Mouse (Mus musculus) limb, embryonic 11.5 days (tissue): Measurements from ENCODE around the gene Il10ra. TPM values are rescaled to one million over a fixed set of nuclear protein-coding genes. Genes with fewer than 3 reads are reported as not detected.

Experiments
- ATAC-seq: fragments of 200-750 bp; cut with Nextera tagmentation; 2 replicates; pipeline ENCODE4 v1.8.0; 2017; ENCODE audit warnings: low read depth; ENCODE audit not compliant: insufficient number of reproducible peaks, low FRiP score, low TSS enrichment
- DNase-seq: peaks from one replicate; pipeline ENCODE4 v3.0.0-alpha.2; 2015; ENCODE audit warnings: low spot score
- H3K27ac ChIP-seq: fragments of 300-500 bp; sonication (generic); replicated peaks from 2 replicates; pipeline ENCODE4 v1.5.1; 2014; ENCODE audit warnings: low read depth, mild to moderate bottlenecking, low read length
- H3K27me3 ChIP-seq: fragments of 300-500 bp; sonication (generic); 2 replicates; pipeline ENCODE4 v1.6.1; 2014; ENCODE audit warnings: mild to moderate bottlenecking, low read length, mixed read lengths; ENCODE audit not compliant: control insufficient read depth, insufficient read depth
- H3K36me3 ChIP-seq: fragments of 300-500 bp; sonication (generic); 2 replicates; pipeline ENCODE4 v1.6.1; 2014; ENCODE audit warnings: mild to moderate bottlenecking, low read length, moderate library complexity, mixed read lengths; ENCODE audit not compliant: control insufficient read depth, insufficient read depth
- H3K4me1 ChIP-seq: fragments of 300-500 bp; sonication (generic); 2 replicates; pipeline ENCODE4 v1.6.1; 2014; ENCODE audit warnings: low read length, mixed read lengths; ENCODE audit not compliant: control insufficient read depth, insufficient read depth
- H3K4me2 ChIP-seq: fragments of 300-500 bp; sonication (generic); 2 replicates; pipeline ENCODE4 v1.6.1; 2014; ENCODE audit warnings: low read depth, mild to moderate bottlenecking, moderate library complexity; ENCODE audit not compliant: severe bottlenecking
- H3K4me3 ChIP-seq: fragments of 300-500 bp; sonication (generic); 2 replicates; pipeline ENCODE4 v1.5.1; 2014; ENCODE audit warnings: low read depth, low read length
- H3K9ac ChIP-seq: fragments of 300-500 bp; sonication (generic); 2 replicates; pipeline ENCODE4 v1.6.1; 2014; ENCODE audit warnings: mild to moderate bottlenecking, low read length
- H3K9me3 ChIP-seq: fragments of 300-500 bp; sonication (generic); 2 replicates; pipeline ENCODE4 v1.6.1; 2016; ENCODE audit warnings: low read length; ENCODE audit not compliant: control insufficient read depth
- WGBS: fragments of 180-500 bp; shearing (Covaris S2); extraction: QIAGEN DNeasy Blood & Tissue Kit; methylation state at CpG from one replicate; pipeline ENCODE4 v1.1.7; 2014; 5-methylcytosine and 5-hydroxymethylcytosine counted together
- polyA plus RNA-seq: library from polyadenylated mRNA; unstranded; fragments of >200 nt; fragmentation: Nextera tagmentation; extraction: Ambion mirVana; gene quantifications from 2 replicates; pipeline ENCODE4 v1.2.1, GENCODE M21; 2014

The Il10ra gene
- 0.53 and 0.57 TPM in 2 replicates for polyA plus RNA-seq

DNA sequence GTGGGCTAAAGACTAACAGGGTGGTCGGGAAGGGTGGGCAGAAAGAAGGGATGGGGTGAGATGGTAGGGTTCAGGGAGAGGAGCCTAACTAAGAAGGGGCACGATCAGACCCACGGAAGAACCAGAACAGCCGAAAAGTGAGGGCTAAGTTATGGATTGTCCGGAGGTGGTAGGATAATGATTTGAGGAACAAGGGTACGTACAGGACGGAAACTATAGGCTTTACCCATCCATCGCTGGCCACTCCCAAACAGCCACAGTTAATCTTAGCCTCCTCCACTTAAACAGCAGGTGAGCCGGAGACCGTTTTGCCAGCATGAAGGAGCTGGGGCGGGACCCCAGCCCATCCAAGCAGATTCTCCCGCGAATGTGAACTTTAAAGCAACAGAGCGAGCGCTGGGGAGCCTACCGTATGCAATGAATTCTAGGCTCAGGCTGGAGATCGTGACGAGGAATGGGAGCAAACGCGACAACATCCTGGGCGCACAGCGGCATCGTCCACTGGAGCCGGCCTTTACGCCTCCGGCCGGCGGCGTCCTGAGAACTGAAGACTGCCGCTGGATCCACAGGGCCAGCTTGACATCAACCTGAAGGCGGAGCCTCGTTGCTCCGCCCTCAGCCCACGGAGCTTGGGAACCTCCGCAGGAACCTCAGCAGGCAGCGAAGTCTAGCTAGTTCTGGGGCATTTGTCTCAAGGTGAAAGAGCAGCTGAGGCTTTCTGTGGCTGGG, at the start of gene Il10ra:
Il10ra (minus strand) TSS at position 553 of the 729 bp plus-strand sequence.
- no peaks in the 10 kb centered on the region for H3K4me1 ChIP-seq
- peak within 1 kb of the TSS; percentile 45 for H3K9ac ChIP-seq
- DNase-seq (peak; percentile 58), ATAC-seq (no peak)
- H3K27ac ChIP-seq, result no peak within 1 kb of the TSS
- WGBS, result 9% methylated on average over 36 of the region's 36 CpGs
- peaks cover 27% of the 10 kb centered on the region for H3K27me3 ChIP-seq
- no peaks in the 10 kb centered on the region for H3K36me3 ChIP-seq
- no peaks in the 10 kb centered on the region for H3K9me3 ChIP-seq
- H3K4me3 ChIP-seq, result peak within 1 kb of the TSS; percentile 28
- H3K4me2 ChIP-seq, result peak within 1 kb of the TSS; percentile 78

DNA sequence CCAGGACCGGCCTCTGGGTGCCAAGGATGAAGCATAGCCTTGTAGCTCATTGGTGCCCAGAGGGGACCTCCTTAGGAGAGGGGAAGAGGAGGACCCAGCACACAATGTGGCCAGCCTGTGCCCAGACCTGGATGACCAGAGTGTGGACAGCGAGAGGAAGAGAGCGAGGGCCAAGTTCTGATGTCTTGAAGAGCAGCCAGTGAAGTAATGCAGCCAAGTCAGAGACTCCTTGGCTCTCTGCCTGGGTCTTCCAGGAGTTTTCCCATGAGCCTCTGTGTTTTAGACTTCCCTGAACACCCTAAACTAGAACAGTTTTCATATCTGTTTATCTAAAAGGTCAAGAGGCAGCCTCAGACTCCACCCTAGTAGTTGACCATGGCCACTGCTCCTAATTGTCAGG, 48.7 kb upstream of the Il10ra start:
- H3K4me3 ChIP-seq, result no peak overlapping the region
- DNase-seq (no peak), ATAC-seq (no peak)
- H3K9me3 ChIP-seq, result no peaks in the 10 kb centered on the region
- WGBS, result 81% methylated on average over 3 of the region's 3 CpGs
- H3K4me1 ChIP-seq, result no peaks in the 10 kb centered on the region
- H3K36me3 ChIP-seq, result no peaks in the 10 kb centered on the region
- no peak overlapping the region for H3K4me2 ChIP-seq
- H3K9ac ChIP-seq, result no peak overlapping the region
- peaks cover 5% of the 10 kb centered on the region; the same call in 1 of the 2 replicates for H3K27me3 ChIP-seq
- no peak overlapping the region for H3K27ac ChIP-seq

DNA sequence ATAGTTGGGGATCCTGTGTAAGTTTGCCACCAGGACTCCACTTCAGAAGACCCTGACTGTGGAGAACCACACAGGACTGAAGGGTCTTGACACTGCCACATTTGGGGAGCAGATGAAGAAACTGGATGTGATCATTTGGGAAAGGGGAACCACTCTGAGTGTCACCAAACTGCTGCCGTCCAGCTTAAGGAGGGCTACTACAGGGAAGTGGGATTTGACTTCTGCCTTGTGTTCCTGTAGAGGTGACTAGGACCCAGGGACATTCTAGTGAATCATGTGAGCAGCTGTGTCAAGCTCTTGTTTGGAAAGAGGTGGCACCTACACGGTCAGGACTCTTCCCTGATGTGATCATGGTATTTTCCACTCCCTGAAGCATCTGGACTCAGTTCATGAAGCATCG, 45.0 kb upstream of the Il10ra start:
- Histone ChIP-seq H3K27ac (no peak overlapping the region), H3K4me2 (no peak overlapping the region), H3K27me3 (peaks cover 2% of the 10 kb centered on the region; the same call in 1 of the 2 replicates), H3K9ac (no peak overlapping the region), H3K4me3 (no peak overlapping the region), H3K9me3 (no peaks in the 10 kb centered on the region), H3K36me3 (no peaks in the 10 kb centered on the region), H3K4me1 (no peaks in the 10 kb centered on the region)
- DNase-seq, result no peak
- 78% methylated on average over 3 of the region's 3 CpGs for WGBS
- ATAC-seq, result no peak

- no peaks in the 10 kb centered on the region for H3K4me1 ChIP-seq
- H3K9me3 ChIP-seq, result no peaks in the 10 kb centered on the region
- no peaks in the 10 kb centered on the region for H3K27me3 ChIP-seq
- H3K27ac ChIP-seq, result no peak overlapping the region
- ATAC-seq (no peak), DNase-seq (no peak)
- 92% methylated on average over 6 of the region's 6 CpGs for WGBS
- H3K9ac ChIP-seq, result no peak overlapping the region
- H3K4me2 ChIP-seq, result no peak overlapping the region
- H3K36me3 ChIP-seq, result no peaks in the 10 kb centered on the region
- no peak overlapping the region for H3K4me3 ChIP-seq
Measured at GRCm38 (mm10) chr9:45311858-45312257, 42.9 kb upstream of the Il10ra start.

DNA sequence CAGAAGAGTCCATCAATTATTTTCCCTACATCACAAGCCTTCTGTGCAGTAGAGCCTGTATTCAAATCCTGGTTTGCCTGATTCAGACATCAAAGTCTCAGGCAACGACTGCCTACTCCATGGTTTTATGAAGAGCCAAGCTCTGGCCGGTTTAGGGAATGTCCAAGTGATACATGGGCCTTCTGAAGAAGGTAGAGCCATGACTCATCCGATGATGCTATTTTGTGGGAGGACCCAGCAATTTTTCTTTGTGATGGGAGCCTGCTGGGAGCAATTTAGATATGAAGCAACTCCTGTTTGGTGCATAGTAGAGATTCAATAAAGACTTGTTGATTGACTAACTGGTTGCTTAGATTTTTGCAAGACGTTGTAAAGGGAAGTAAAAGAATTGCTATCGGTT, 39.6 kb upstream of the Il10ra start:
- H3K4me2 ChIP-seq, result no peak overlapping the region
- H3K27me3 ChIP-seq, result no peaks in the 10 kb centered on the region
- no peak overlapping the region for H3K27ac ChIP-seq
- DNase-seq (no peak), ATAC-seq (no peak)
- 86% methylated on average over 5 of the region's 5 CpGs for WGBS
- no peaks in the 10 kb centered on the region for H3K9me3 ChIP-seq
- no peak overlapping the region for H3K4me3 ChIP-seq
- no peaks in the 10 kb centered on the region for H3K36me3 ChIP-seq
- no peaks in the 10 kb centered on the region for H3K4me1 ChIP-seq
- H3K9ac ChIP-seq, result no peak overlapping the region

DNA sequence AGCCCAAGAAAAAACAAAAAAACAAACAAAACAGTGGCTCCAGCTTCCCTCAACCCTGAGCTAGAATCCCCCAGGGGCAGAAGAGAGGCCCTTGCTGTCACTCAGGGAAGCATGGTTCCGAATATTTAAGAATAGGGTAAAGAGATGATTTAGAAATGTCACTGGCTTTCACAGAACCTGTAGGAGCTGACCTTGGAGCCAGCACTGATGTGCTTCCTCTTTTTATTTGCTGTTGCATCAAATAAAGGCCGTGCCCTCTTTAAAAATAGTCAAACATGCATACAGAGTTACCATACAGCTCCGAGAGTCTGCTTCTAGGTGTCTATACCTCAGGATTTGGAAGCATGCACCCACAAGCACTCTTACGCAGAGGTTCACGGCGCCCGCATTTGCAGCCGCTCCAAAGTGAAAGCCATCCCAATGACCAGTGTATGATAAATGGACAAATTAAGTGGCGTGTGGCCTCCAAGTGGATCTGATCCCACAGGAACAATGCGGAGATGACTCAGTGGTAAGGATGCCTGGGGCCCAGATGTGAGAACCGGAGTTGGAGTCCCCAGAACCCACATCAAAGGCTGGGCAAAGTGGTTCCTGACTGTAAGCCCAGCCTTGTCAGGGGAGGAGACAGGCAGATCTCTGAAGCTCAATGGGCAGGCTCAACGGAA, 37.9 kb upstream of the Il10ra start:
- H3K4me1 ChIP-seq, result no peaks in the 10 kb centered on the region
- H3K4me2 ChIP-seq, result no peak overlapping the region
- no peaks in the 10 kb centered on the region for H3K9me3 ChIP-seq
- no peak overlapping the region for H3K4me3 ChIP-seq
- no peaks in the 10 kb centered on the region for H3K36me3 ChIP-seq
- DNase-seq (no peak), ATAC-seq (no peak)
- H3K27ac ChIP-seq, result no peak overlapping the region
- H3K27me3 ChIP-seq, result no peaks in the 10 kb centered on the region
- H3K9ac ChIP-seq, result no peak overlapping the region
- 85% methylated on average over 12 of the region's 12 CpGs for WGBS

DNA sequence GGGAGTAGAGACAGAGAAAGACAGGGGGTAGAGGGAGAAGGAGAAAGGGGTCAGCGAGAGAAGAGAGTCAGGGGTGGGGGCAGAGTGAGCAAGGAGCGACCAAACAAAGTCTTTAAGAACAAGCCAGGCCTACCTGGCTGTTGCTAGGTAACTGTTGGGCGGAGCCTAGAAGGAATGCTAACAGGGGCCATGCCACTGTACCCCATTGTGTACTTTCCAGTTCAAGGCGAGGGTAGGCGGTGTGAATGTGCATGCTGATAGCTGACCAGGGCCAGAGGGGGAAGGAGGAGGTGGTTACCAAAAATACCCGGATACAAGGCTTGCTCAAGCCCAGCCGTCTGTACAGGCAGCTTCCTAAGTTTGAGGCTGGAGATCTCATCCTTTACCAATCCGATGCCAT, 32.8 kb upstream of the Il10ra start:
- Histone ChIP-seq H3K9ac (no peak overlapping the region), H3K9me3 (no peaks in the 10 kb centered on the region), H3K4me3 (no peak overlapping the region), H3K4me1 (no peaks in the 10 kb centered on the region), H3K27me3 (no peaks in the 10 kb centered on the region), H3K27ac (no peak overlapping the region), H3K36me3 (no peaks in the 10 kb centered on the region), H3K4me2 (no peak overlapping the region)
- ATAC-seq (no peak), DNase-seq (no peak)
- 93% methylated on average over 8 of the region's 8 CpGs for WGBS

DNA sequence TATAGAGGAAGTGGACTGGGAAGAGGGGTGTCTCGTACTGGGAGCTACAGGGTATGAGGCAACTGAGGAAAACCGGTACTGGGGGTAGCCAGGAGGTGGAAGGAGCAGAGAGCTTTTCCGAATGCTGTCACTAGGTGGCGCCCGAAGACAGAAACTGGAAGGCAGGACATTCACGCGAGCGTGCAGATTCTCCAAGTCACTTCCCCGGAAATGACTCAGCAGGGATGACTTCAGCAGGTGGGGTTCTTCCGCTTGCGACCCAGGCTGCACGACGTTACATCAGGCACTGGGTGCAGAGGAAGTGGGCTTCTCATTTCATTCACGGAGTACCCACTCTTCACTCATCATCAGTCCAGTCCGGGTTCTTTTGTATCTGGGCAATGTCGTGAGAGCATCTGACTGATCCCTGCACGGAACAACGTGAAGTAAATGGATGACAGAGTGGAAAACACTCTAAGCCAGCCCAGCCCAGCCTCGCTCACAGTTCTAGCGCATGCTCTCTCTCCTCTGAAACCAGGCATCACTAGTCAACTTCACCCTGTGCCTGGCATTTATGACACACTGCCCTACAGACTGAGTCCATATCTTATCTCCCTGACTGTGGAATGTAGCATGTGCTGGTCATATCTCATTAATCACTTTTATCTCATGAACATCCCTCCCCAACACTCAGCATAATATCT, 31.6 kb upstream of the Il10ra start:
- Histone ChIP-seq H3K27ac (no peak overlapping the region), H3K9me3 (no peaks in the 10 kb centered on the region), H3K27me3 (no peaks in the 10 kb centered on the region), H3K4me1 (no peaks in the 10 kb centered on the region), H3K4me3 (no peak overlapping the region), H3K9ac (no peak overlapping the region), H3K36me3 (no peaks in the 10 kb centered on the region), H3K4me2 (peak overlapping the region; percentile 30)
- WGBS, result 23% methylated on average over 20 of the region's 20 CpGs
- DNase-seq, result peak; percentile 96
- peak; percentile 44 for ATAC-seq
